Mouse (Mus musculus) lung, postnatal 0 days (tissue): ENCODE results near the gene Sbno1.

Source experiments
- CTCF ChIP-seq: IDR thresholded peaks from 2 replicates; pipeline ENCODE4 v1.5.1; 2016; ENCODE audit warnings: antibody characterized with exemption, mild to moderate bottlenecking
- EP300 ChIP-seq: IDR thresholded peaks from 2 replicates; pipeline ENCODE4 v1.6.1; 2016; ENCODE audit warnings: antibody characterized with exemption, mild to moderate bottlenecking, control low read depth

GRCm38 (mm10) chr5:124462297-124463025, 36.7 kb upstream of the Sbno1 start:
- TF ChIP-seq CTCF (no peak), EP300 (no peak)
